Mouse (Mus musculus) bone marrow, adult 2 months (tissue): ENCODE data around the gene Cnnm2.

Experiments used
- CTCF ChIP-seq: fragments of 200-500 bp; IDR thresholded peaks from 2 replicates; pipeline ENCODE4 v1.5.1; 2011; ENCODE audit warnings: low read length, control low read depth; ENCODE audit not compliant: control insufficient read depth, insufficient read depth
- POLR2A ChIP-seq: fragments of 200-500 bp; IDR thresholded peaks from 2 replicates; pipeline ENCODE4 v1.6.1; 2011; ENCODE audit warnings: low read depth, mild to moderate bottlenecking, control low read depth, low read length, borderline replicate concordance; ENCODE audit not compliant: control insufficient read depth

DNA sequence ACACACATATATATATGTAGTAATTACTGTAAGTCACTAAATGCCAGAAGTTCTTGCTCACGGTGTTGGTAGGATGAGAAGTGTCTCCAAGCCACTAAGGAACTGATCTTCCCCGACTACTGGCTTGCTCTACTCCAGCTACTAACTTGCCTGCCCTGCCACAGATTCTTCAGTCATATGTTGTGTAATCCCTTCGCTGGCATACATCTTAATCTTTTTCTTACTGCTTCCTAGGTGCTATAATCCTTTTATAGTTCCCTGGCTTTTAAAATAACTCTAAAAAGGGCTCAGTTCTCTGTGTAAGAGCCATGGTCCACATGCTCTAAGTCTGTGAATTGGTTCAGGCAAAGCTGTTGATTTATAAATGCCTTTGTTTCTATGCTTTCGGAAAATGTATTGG is 24.2 kb downstream of the Cnnm2 start:
- no peak for TF ChIP-seq CTCF
- TF ChIP-seq POLR2A, result no peak
